Mouse (Mus musculus): ENCODE data around the gene Ispd. TPM values are rescaled to one million over a fixed set of nuclear protein-coding genes. Genes with fewer than 3 reads are reported as not detected.

Ispd gene
- polyA plus RNA-seq, 1 experiment from 2014 or later = 12.1 TPM

DNA sequence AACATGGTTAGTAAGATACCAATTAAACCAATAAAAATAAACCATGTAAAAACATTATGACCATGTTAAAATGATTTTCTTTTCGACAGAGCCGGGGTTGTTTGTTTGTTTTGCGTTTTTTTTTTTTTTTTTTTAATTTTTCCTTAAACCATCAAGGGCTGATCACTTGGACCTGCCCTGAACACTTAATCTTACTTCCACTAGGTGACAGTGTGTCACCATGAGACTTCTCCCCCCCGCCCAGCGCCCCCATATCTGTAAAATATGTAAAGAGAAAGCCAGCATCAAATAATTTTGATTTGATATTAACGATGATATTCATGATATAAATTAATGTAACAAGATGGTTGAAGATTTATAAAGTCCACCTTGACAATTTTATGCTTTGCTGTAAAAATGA, 300.5 kb downstream of the Ispd start:
- no peak overlapping the region for H3K4me2 ChIP-seq (replicated peaks; ENCODE audit: low read depth, low read length)
- WGBS = 76% methylated on average over 6 of the region's 6 CpGs
- H3K36me3 ChIP-seq (ENCODE audit: control insufficient read depth, insufficient read depth, low read length) = no peaks in the 10 kb centered on the region
- no peak overlapping the region for H3K9ac ChIP-seq (ENCODE audit: low read depth, low read length)
- no peak overlapping the region for H3K4me3 ChIP-seq (ENCODE audit: low read depth, low read length)
- DNase-seq (ENCODE audit: low spot score) = no peak
- no peak overlapping the region for H3K27ac ChIP-seq (ENCODE audit: low read depth, low read length)
- ATAC-seq (ENCODE audit: low FRiP score) = no peak
- H3K27me3 ChIP-seq (ENCODE audit: control insufficient read depth, insufficient read depth, low read length) = no peaks in the 10 kb centered on the region
- H3K9me3 ChIP-seq (ENCODE audit: control insufficient read depth, low read length) = no peaks in the 10 kb centered on the region
- H3K4me1 ChIP-seq (replicated peaks; ENCODE audit: control insufficient read depth, insufficient read depth, low read length) = no peaks in the 10 kb centered on the region

DNA sequence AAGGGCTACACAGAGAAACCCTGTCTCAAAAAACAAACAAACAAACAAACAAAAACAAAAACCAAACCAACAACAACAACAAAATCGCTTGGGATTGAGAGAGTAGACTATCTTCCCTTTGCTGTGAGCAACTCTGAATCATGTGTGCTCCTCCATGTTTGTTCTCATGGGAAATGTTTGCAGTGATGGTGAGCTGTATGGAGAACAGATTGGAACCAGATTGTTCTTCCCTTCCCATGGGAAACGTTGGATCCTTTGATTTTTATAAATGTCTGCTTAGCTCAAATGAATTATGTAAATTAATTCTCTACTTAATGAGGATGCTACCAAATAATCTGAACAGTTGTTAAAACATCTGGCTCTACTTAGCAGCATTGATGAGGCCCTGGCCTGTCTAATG, 312.8 kb downstream of the Ispd start:
- no peak for DNase-seq (ENCODE audit: low spot score)
- 81% methylated on average over 2 of the region's 2 CpGs for WGBS
- H3K27me3 ChIP-seq (ENCODE audit: control insufficient read depth, insufficient read depth, low read length) = no peaks in the 10 kb centered on the region
- no peak overlapping the region for H3K4me2 ChIP-seq (replicated peaks; ENCODE audit: low read depth, low read length)
- no peak overlapping the region for H3K4me3 ChIP-seq (ENCODE audit: low read depth, low read length)
- H3K27ac ChIP-seq (ENCODE audit: low read depth, low read length) = no peak overlapping the region
- H3K36me3 ChIP-seq (ENCODE audit: control insufficient read depth, insufficient read depth, low read length) = no peaks in the 10 kb centered on the region
- ATAC-seq (ENCODE audit: low FRiP score) = no peak
- H3K9ac ChIP-seq (ENCODE audit: low read depth, low read length) = no peak overlapping the region
- H3K4me1 ChIP-seq (replicated peaks; ENCODE audit: control insufficient read depth, insufficient read depth, low read length) = no peaks in the 10 kb centered on the region
- no peaks in the 10 kb centered on the region for H3K9me3 ChIP-seq (ENCODE audit: control insufficient read depth, low read length)

DNA sequence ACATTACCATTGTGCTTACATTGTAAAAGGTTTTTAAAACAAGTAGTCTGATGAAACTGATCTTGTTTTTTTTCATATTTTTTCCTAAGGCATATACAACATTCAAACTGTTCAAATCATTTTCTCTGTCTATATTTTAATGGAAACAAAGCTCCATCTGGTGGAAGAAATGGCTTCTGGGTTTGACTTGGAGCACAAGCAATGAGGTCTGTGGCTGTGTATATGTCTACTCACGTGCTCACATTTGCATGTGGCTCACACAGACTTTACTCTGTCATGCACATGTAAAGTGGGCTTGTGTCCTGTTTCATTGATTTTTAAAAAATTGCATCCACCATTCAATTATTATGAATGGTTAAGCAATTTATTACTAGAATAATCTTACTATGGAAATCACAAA, 323.1 kb downstream of the Ispd start:
- Histone ChIP-seq H3K9ac (ENCODE audit: low read depth, low read length) (no peak overlapping the region), H3K27me3 (ENCODE audit: control insufficient read depth, insufficient read depth, low read length) (no peaks in the 10 kb centered on the region), H3K4me2 (replicated peaks; ENCODE audit: low read depth, low read length) (no peak overlapping the region), H3K9me3 (ENCODE audit: control insufficient read depth, low read length) (no peaks in the 10 kb centered on the region), H3K4me3 (ENCODE audit: low read depth, low read length) (no peak overlapping the region), H3K36me3 (ENCODE audit: control insufficient read depth, insufficient read depth, low read length) (no peaks in the 10 kb centered on the region), H3K4me1 (replicated peaks; ENCODE audit: control insufficient read depth, insufficient read depth, low read length) (no peaks in the 10 kb centered on the region), H3K27ac (ENCODE audit: low read depth, low read length) (no peak overlapping the region)
- DNase-seq (ENCODE audit: low spot score) (no peak), ATAC-seq (ENCODE audit: low FRiP score) (no peak)
- 72% methylated on average over 1 of the region's 1 CpGs for WGBS

DNA sequence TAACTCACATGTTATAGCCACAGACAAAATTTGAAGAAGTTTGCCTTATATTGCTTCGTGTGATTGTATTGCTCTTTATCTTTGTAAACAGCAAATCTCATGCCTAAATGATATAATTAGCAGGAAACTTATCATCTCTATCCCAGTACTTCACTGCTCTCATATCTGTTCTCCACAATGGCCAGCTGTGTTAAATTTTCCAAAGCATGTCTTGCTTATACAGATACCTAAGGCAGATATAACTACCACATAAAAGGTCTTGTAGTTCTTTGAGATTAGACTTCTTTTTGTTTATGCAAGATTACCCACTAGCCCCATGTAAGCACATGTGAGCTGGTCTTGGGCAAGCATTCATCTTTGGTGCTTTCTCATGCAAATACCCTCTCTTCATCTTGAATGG, 327.6 kb downstream of the Ispd start:
- no peaks in the 10 kb centered on the region for H3K36me3 ChIP-seq (ENCODE audit: control insufficient read depth, insufficient read depth, low read length)
- no peaks in the 10 kb centered on the region for H3K27me3 ChIP-seq (ENCODE audit: control insufficient read depth, insufficient read depth, low read length)
- no peak overlapping the region for H3K9ac ChIP-seq (ENCODE audit: low read depth, low read length)
- no peaks in the 10 kb centered on the region for H3K4me1 ChIP-seq (replicated peaks; ENCODE audit: control insufficient read depth, insufficient read depth, low read length)
- H3K9me3 ChIP-seq (ENCODE audit: control insufficient read depth, low read length) = no peaks in the 10 kb centered on the region
- 79% methylated on average over 1 of the region's 1 CpGs for WGBS
- H3K4me3 ChIP-seq (ENCODE audit: low read depth, low read length) = no peak overlapping the region
- DNase-seq (ENCODE audit: low spot score) (no peak), ATAC-seq (ENCODE audit: low FRiP score) (no peak)
- no peak overlapping the region for H3K27ac ChIP-seq (ENCODE audit: low read depth, low read length)
- H3K4me2 ChIP-seq (replicated peaks; ENCODE audit: low read depth, low read length) = no peak overlapping the region

DNA sequence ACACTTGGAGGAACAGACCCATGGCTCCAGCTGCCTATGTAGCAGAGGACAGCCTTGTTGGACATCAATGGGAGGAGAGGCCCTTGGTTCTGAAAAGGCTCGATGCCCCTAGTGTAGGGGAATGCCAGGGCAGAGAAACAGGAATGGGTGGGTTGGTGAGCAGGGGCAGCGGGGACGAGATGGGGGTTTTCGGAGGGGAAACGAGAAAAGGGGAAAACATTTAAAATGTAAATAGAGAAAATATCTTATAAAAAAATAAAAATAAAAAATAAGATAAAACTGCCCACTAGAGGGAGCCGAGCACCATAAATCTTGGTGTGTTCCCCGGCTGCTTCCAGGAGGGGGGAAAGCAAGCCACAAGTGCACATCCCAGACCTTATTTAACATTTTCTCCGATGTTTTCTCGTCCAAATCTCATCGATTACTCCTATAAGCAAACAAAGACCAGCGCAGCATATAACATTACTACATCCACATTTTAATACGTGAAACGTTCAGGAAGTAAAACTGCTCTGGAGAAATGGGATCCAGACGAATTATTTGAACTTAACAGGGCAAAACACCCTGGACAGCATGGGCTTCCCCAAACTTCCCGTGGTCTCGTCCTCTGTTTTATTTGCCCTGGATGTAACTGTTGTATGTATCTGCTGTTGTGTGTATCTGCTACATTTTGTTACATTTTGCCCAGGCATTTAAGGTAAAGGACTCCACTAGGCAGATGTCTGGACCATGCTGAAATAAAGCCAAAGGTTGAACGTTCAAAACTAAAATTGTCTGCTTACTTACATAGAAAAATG, 332.8 kb downstream of the Ispd start:
- Histone ChIP-seq H3K27me3 (ENCODE audit: control insufficient read depth, insufficient read depth, low read length) (no peaks in the 10 kb centered on the region), H3K4me1 (replicated peaks; ENCODE audit: control insufficient read depth, insufficient read depth, low read length) (no peaks in the 10 kb centered on the region), H3K4me3 (ENCODE audit: low read depth, low read length) (no peak overlapping the region), H3K36me3 (ENCODE audit: control insufficient read depth, insufficient read depth, low read length) (no peaks in the 10 kb centered on the region), H3K27ac (ENCODE audit: low read depth, low read length) (no peak overlapping the region), H3K9me3 (ENCODE audit: control insufficient read depth, low read length) (no peaks in the 10 kb centered on the region), H3K4me2 (replicated peaks; ENCODE audit: low read depth, low read length) (no peak overlapping the region), H3K9ac (ENCODE audit: low read depth, low read length) (no peak overlapping the region)
- WGBS = 30% methylated on average over 17 of the region's 17 CpGs
- DNase-seq (ENCODE audit: low spot score) (peak; percentile 64), ATAC-seq (ENCODE audit: low FRiP score) (peak; percentile 77)

DNA sequence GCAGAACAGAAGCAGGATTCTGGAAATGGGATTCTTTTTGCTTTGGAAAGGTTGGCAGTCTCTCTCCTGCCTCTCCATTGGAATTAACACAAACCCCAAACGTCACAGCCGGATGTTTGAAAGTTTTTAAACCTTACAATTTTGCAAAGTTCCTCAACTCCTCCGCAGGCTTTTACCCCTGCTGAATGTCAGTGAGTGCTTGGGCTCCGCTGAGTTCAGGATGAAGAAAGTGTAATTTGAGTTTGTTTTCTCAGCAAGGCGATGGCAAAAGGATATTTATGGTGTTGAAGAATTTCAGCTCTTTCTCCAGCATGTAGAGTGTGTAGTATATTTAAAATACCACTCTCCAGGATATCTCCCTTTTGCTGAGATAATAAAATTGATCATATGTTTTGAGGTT, 336.3 kb downstream of the Ispd start:
- Histone ChIP-seq H3K27ac (ENCODE audit: low read depth, low read length) (no peak overlapping the region), H3K9ac (ENCODE audit: low read depth, low read length) (no peak overlapping the region), H3K36me3 (ENCODE audit: control insufficient read depth, insufficient read depth, low read length) (no peaks in the 10 kb centered on the region), H3K27me3 (ENCODE audit: control insufficient read depth, insufficient read depth, low read length) (no peaks in the 10 kb centered on the region), H3K4me1 (replicated peaks; ENCODE audit: control insufficient read depth, insufficient read depth, low read length) (no peaks in the 10 kb centered on the region), H3K4me2 (replicated peaks; ENCODE audit: low read depth, low read length) (no peak overlapping the region), H3K9me3 (ENCODE audit: control insufficient read depth, low read length) (no peaks in the 10 kb centered on the region), H3K4me3 (ENCODE audit: low read depth, low read length) (no peak overlapping the region)
- WGBS = 58% methylated on average over 5 of the region's 5 CpGs
- no peak for DNase-seq (ENCODE audit: low spot score)
- ATAC-seq (ENCODE audit: low FRiP score) = no peak

DNA sequence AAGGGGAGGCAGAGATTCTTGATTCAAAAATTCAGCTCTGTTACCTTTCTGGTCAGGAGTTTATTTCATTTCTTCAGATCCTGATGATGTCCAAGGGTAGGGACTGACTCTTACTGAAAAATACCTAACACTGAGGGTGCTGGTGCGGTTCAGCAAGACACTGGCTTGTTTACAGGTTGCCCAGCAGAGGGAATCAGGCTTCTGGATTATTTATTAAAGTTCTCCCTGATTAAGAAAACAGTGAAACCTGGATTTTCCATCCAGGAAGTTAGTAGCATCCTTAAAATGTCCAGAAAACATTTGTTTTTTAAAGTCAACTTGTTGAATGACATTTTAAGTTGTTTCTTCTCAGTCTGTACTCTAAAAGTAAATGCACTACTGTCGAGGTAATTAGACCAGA, 337.2 kb downstream of the Ispd start:
- no peaks in the 10 kb centered on the region for H3K36me3 ChIP-seq (ENCODE audit: control insufficient read depth, insufficient read depth, low read length)
- H3K9me3 ChIP-seq (ENCODE audit: control insufficient read depth, low read length) = no peaks in the 10 kb centered on the region
- H3K4me3 ChIP-seq (ENCODE audit: low read depth, low read length) = no peak overlapping the region
- no peaks in the 10 kb centered on the region for H3K27me3 ChIP-seq (ENCODE audit: control insufficient read depth, insufficient read depth, low read length)
- DNase-seq (ENCODE audit: low spot score) = no peak
- no peak overlapping the region for H3K27ac ChIP-seq (ENCODE audit: low read depth, low read length)
- no peak overlapping the region for H3K4me2 ChIP-seq (replicated peaks; ENCODE audit: low read depth, low read length)
- no peak overlapping the region for H3K9ac ChIP-seq (ENCODE audit: low read depth, low read length)
- WGBS = 59% methylated on average over 2 of the region's 2 CpGs
- H3K4me1 ChIP-seq (replicated peaks; ENCODE audit: control insufficient read depth, insufficient read depth, low read length) = no peaks in the 10 kb centered on the region
- ATAC-seq (ENCODE audit: low FRiP score) = no peak

DNA sequence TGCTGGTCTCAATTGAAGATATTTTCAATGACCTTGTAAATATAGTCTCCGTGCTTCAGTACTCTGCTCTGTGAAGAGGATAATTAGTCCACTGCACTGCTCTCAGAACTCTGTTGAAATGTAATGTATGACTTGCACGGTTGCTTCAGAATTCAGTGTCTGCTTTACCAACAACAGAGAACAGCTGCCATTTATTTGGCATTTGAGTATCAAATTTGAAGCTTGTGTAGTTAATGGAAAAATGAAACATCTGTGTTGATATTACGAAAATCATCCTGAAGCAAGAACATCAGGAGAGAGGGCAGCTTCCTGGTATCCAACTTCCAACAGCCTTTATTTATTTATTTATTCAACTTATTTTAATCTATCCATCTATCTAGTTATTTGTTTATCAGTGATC, 337.8 kb downstream of the Ispd start:
- no peaks in the 10 kb centered on the region for H3K4me1 ChIP-seq (replicated peaks; ENCODE audit: control insufficient read depth, insufficient read depth, low read length)
- 78% methylated on average over 3 of the region's 3 CpGs for WGBS
- no peak overlapping the region for H3K4me3 ChIP-seq (ENCODE audit: low read depth, low read length)
- H3K36me3 ChIP-seq (ENCODE audit: control insufficient read depth, insufficient read depth, low read length) = no peaks in the 10 kb centered on the region
- H3K4me2 ChIP-seq (replicated peaks; ENCODE audit: low read depth, low read length) = no peak overlapping the region
- ATAC-seq (ENCODE audit: low FRiP score) = no peak
- H3K9ac ChIP-seq (ENCODE audit: low read depth, low read length) = no peak overlapping the region
- DNase-seq (ENCODE audit: low spot score) = no peak
- no peak overlapping the region for H3K27ac ChIP-seq (ENCODE audit: low read depth, low read length)
- H3K9me3 ChIP-seq (ENCODE audit: control insufficient read depth, low read length) = no peaks in the 10 kb centered on the region
- H3K27me3 ChIP-seq (ENCODE audit: control insufficient read depth, insufficient read depth, low read length) = no peaks in the 10 kb centered on the region

DNA sequence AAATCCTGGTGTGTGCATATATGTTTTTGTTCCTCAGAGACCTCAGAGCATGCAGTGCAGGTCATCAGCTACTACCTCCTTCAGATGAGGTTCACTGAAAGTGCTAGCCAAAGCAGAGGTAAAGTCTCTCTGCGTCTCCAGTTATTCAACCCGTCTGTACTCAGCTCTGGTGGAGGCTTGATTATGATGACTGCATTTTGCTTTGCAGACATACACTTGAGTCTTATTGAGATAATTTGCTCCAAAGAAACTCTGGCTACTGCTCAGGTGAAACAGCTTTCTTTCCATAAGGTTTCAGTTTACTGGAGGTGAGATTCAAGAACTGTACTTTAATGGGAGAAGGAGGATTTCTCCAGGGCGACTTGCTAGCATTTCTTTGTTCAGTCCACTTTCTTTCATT, 339.5 kb downstream of the Ispd start:
- no peak overlapping the region for H3K4me2 ChIP-seq (replicated peaks; ENCODE audit: low read depth, low read length)
- H3K4me3 ChIP-seq (ENCODE audit: low read depth, low read length) = no peak overlapping the region
- DNase-seq (ENCODE audit: low spot score) (no peak), ATAC-seq (ENCODE audit: low FRiP score) (no peak)
- no peaks in the 10 kb centered on the region for H3K4me1 ChIP-seq (replicated peaks; ENCODE audit: control insufficient read depth, insufficient read depth, low read length)
- WGBS = 77% methylated on average over 3 of the region's 3 CpGs
- no peak overlapping the region for H3K9ac ChIP-seq (ENCODE audit: low read depth, low read length)
- H3K36me3 ChIP-seq (ENCODE audit: control insufficient read depth, insufficient read depth, low read length) = no peaks in the 10 kb centered on the region
- no peaks in the 10 kb centered on the region for H3K9me3 ChIP-seq (ENCODE audit: control insufficient read depth, low read length)
- no peaks in the 10 kb centered on the region for H3K27me3 ChIP-seq (ENCODE audit: control insufficient read depth, insufficient read depth, low read length)
- no peak overlapping the region for H3K27ac ChIP-seq (ENCODE audit: low read depth, low read length)

Data from hindbrain, embryonic 11.5 days (tissue).